Mouse (Mus musculus) liver, embryonic 14.5 days (tissue): ENCODE measurements around the gene Ttyh3. TPM values are rescaled to one million over a fixed set of nuclear protein-coding genes. Genes with fewer than 3 reads are reported as not detected.

Experiments
- ATAC-seq: fragments of 200-750 bp; cut with Nextera tagmentation; 2 replicates; pipeline ENCODE4 v1.8.0; 2017; ENCODE audit warnings: moderate number of reproducible peaks, mild to moderate bottlenecking, moderate library complexity; ENCODE audit not compliant: insufficient read depth
- DNase-seq, 3 experiments: peaks; one replicate each; pipeline ENCODE4 v3.0.0-alpha.2; 2012 to 2013; ENCODE audit warnings: low read depth in 3 of 3, low spot score in 3 of 3
- H3K27ac ChIP-seq: fragments of 300-500 bp; sonication (generic); 2 replicates; pipeline ENCODE4 v1.5.1; 2014; ENCODE audit warnings: moderate library complexity, mild to moderate bottlenecking, control low read depth, inconsistent platforms
- H3K27me3 ChIP-seq: fragments of 300-500 bp; sonication (generic); 2 replicates; pipeline ENCODE4 v1.6.1; 2014; ENCODE audit warnings: mild to moderate bottlenecking, low read length, moderate library complexity; ENCODE audit not compliant: control insufficient read depth, insufficient read depth
- H3K36me3 ChIP-seq: fragments of 300-500 bp; sonication (generic); replicated peaks from 2 replicates; pipeline ENCODE4 v1.6.1; 2014; ENCODE audit warnings: low read depth; ENCODE audit not compliant: control insufficient read depth, insufficient read depth
- H3K4me1 ChIP-seq, 2 experiments: fragments of 200-500 bp in 1 of 2; fragments of 300-500 bp in 1 of 2; sonication (generic) in 1 of 2; replicated peaks; 2 replicates each; pipeline ENCODE4 v1.6.1; 2012 to 2014; ENCODE audit warnings: antibody characterized with exemption in 1 of 2, inconsistent platforms in 1 of 2, low read length in 1 of 2; ENCODE audit not compliant: control insufficient read depth in 2 of 2, insufficient read depth in 2 of 2
- H3K4me2 ChIP-seq: fragments of 300-500 bp; sonication (generic); 2 replicates; pipeline ENCODE4 v1.6.1; 2014; ENCODE audit warnings: low read depth, mild to moderate bottlenecking, control low read depth, moderate library complexity
- H3K4me3 ChIP-seq, 2 experiments: fragments of 200-500 bp in 1 of 2; fragments of 300-500 bp in 1 of 2; sonication (generic) in 1 of 2; 2 replicates each; pipeline ENCODE4 v1.5.1; 2012 to 2014; ENCODE audit warnings: low read depth in 2 of 2, low read length in 2 of 2, mild to moderate bottlenecking in 2 of 2, control low read depth in 1 of 2, inconsistent platforms in 1 of 2, moderate library complexity in 1 of 2; ENCODE audit not compliant: insufficient read depth in 1 of 2
- H3K9ac ChIP-seq: fragments of 300-500 bp; sonication (generic); replicated peaks from 2 replicates; pipeline ENCODE4 v1.6.1; 2014; ENCODE audit warnings: mild to moderate bottlenecking, control low read depth, moderate library complexity
- H3K9me3 ChIP-seq: fragments of 300-500 bp; sonication (generic); 2 replicates; pipeline ENCODE4 v1.6.1; 2016; ENCODE audit warnings: low read length, mixed read lengths; ENCODE audit not compliant: control insufficient read depth
- CTCF ChIP-seq: IDR thresholded peaks from 2 replicates; pipeline ENCODE4 v1.5.1; 2016; ENCODE audit warnings: antibody characterized with exemption, low read depth, control low read depth
- EP300 ChIP-seq: IDR thresholded peaks from 2 replicates; pipeline ENCODE4 v1.6.1; 2016; ENCODE audit warnings: antibody characterized with exemption, low read depth
- WGBS: fragments of 180-500 bp; shearing (Covaris S2); extraction: QIAGEN DNeasy Blood & Tissue Kit; methylation state at CpG from one replicate; pipeline ENCODE4 v1.1.7; 2014; ENCODE audit not compliant: insufficient replicate concordance; 5-methylcytosine and 5-hydroxymethylcytosine counted together
- polyA plus RNA-seq, 2 experiments: library from polyadenylated mRNA; depleted of rRNA in 1 of 2; stranded (reverse) in 1 of 2; unstranded in 1 of 2; fragments of >200 nt; fragmentation: Nextera tagmentation in 1 of 2; extraction: Ambion mirVana in 1 of 2; gene quantifications; 2 replicates each; pipeline versions ENCODE4 v1.2.1 to v1.2.3; 2012 to 2014

The Ttyh3 gene
- polyA plus RNA-seq, 2 experiments, result 5.4 to 8.3 TPM

DNA sequence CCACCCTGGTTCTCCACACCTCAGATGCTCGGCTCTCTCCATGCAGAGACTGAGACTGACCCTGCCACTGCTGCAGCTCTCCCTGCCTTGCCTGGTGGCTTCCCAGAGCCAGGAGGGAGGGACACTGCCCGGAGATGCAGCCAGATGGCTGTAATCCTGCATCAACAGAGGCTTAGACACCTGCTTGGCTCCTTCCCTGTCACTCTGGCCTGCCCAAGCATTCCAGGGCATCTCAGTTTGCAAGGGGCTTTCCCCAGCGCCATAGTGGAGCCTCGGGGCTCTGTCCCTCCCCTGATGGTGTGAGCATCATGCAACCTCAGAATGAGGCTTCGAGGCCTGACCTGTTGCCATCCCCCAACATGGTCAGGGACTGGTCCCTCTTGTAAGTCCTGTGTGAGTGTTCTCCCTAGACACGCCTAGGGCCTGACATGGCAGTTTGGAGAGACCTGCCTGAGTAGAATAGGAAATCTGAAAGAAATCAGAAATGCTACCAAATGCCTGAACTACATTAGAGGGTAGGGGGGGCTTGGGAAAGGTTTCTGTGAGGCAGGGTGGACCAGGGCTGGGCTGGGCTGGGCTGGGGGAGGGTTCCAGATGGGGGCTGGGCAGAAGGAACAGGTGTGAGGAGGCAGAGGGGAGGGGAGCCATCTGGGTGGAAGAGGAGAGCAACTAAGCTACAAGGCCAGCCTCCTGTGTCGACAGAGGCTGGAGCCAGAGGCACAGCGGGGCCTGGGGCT is 65.7 kb downstream of the Ttyh3 start:
- TF ChIP-seq CTCF (no peak), EP300 (no peak)
- ATAC-seq (no peak), DNase-seq (no peak)
- Histone ChIP-seq H3K27ac (no peak overlapping the region), H3K4me2 (no peak overlapping the region), H3K9ac (no peak overlapping the region), H3K9me3 (no peaks in the 10 kb centered on the region), H3K27me3 (no peaks in the 10 kb centered on the region; the same call in 1 of the 2 replicates), H3K4me1 (no peaks in the 10 kb centered on the region), H3K36me3 (no peaks in the 10 kb centered on the region), H3K4me3 (no peak overlapping the region)
- 48% methylated on average over 8 of the region's 8 CpGs for WGBS

GRCm38 (mm10) chr5:140581569-140581968 is 67.3 kb downstream of the Ttyh3 start:
- Histone ChIP-seq H3K36me3 (no peaks in the 10 kb centered on the region), H3K27ac (no peak overlapping the region), H3K4me2 (no peak overlapping the region), H3K9me3 (no peaks in the 10 kb centered on the region), H3K4me3 (no peak overlapping the region), H3K9ac (no peak overlapping the region), H3K27me3 (no peaks in the 10 kb centered on the region; the same call in 1 of the 2 replicates), H3K4me1 (no peaks in the 10 kb centered on the region)
- TF ChIP-seq EP300 (no peak), CTCF (no peak)
- ATAC-seq (no peak), DNase-seq (no peak)
- 31% methylated on average over 5 of the region's 5 CpGs for WGBS

DNA sequence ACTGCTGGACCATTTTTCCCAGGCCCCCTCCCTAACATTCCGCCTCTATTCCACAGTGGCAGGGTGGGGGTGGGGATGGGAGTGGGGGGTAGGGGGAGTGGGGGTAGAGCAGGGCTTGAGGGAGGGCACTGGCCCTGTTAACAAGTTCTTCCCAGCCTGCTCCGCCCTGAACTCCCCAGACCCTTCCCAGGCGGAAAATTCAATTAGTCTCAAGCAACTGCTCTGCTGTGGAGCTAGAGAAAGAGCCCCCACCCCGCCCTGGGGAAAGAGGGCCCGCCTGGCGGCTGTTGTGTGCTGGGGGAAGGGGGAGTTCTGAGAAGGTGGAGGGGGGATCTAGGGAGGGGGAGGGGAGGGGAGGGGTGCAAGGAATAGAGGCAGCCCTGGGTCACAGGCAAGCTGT is 69.1 kb downstream of the Ttyh3 start:
- Histone ChIP-seq H3K9ac (no peak overlapping the region), H3K27ac (no peak overlapping the region), H3K27me3 (no peaks in the 10 kb centered on the region; the same call in 1 of the 2 replicates), H3K9me3 (no peaks in the 10 kb centered on the region), H3K4me3 (no peak overlapping the region), H3K36me3 (no peaks in the 10 kb centered on the region), H3K4me1 (no peaks in the 10 kb centered on the region), H3K4me2 (no peak overlapping the region)
- TF ChIP-seq EP300 (no peak), CTCF (no peak)
- 59% methylated on average over 6 of the region's 6 CpGs for WGBS
- DNase-seq (no peak), ATAC-seq (no peak)

DNA sequence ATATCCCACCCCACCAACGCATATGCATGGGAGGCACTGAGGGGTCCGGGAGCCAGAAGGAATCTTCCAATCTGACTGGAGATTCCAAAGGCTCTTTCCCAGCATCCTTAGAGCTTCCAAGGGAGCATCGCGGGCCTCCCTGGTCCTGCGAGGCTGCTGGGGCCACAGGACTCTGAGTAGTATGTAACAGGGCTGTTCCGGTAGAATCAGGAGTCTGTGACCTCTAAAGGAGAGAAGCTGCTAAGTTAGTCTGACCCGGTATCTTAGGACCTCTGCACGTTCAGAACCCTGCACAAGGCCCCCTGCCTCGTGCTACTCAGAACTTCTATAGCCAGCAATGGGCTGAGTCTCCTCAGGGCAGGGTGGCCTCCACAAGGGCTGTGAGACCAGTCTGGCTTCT is 69.6 kb downstream of the Ttyh3 start:
- 62% methylated on average over 9 of the region's 9 CpGs for WGBS
- DNase-seq (no peak), ATAC-seq (no peak)
- Histone ChIP-seq H3K27me3 (no peaks in the 10 kb centered on the region; the same call in 1 of the 2 replicates), H3K9me3 (no peaks in the 10 kb centered on the region), H3K4me1 (no peaks in the 10 kb centered on the region), H3K4me3 (no peak overlapping the region), H3K9ac (no peak overlapping the region), H3K4me2 (no peak overlapping the region), H3K27ac (no peak overlapping the region), H3K36me3 (no peaks in the 10 kb centered on the region)
- TF ChIP-seq CTCF, result no peak
- TF ChIP-seq EP300, result no peak

GRCm38 (mm10) chr5:140575381-140575866 is 73.4 kb downstream of the Ttyh3 start:
- H3K36me3 ChIP-seq, result no peaks in the 10 kb centered on the region
- H3K4me3 ChIP-seq, result no peak overlapping the region
- H3K27me3 ChIP-seq, result no peaks in the 10 kb centered on the region
- TF ChIP-seq CTCF, result no peak
- TF ChIP-seq EP300, result no peak
- H3K27ac ChIP-seq, result no peak overlapping the region
- WGBS, result 40% methylated on average over 5 of the region's 5 CpGs
- H3K4me2 ChIP-seq, result no peak overlapping the region
- H3K9ac ChIP-seq, result no peak overlapping the region
- DNase-seq (no peak), ATAC-seq (no peak)
- H3K4me1 ChIP-seq, result no peaks in the 10 kb centered on the region
- no peaks in the 10 kb centered on the region for H3K9me3 ChIP-seq
